Mouse (Mus musculus): Measurements from ENCODE around the gene Tmem229b. TPM values are rescaled to one million over a fixed set of nuclear protein-coding genes. Genes with fewer than 3 reads are reported as not detected.
"Not testable (repeated sequence)": the region's sequence is repeated elsewhere in the genome, so short reads cannot be mapped to it uniquely, and the experiment has no call there.

Tmem229b gene
- polyA plus RNA-seq, 1 experiment = 9.8 TPM

- DNase-seq (ENCODE audit: low read depth, low spot score) = no peak
- WGBS = 86% methylated on average over 7 of the region's 7 CpGs
Observed at GRCm38 (mm10) chr12:78970725-78971124, 36.7 kb downstream of the Tmem229b start.

- 89% methylated on average over 11 of the region's 11 CpGs for WGBS
- DNase-seq (ENCODE audit: low read depth, low spot score) = not testable (repeated sequence)
Observed at GRCm38 (mm10) chr12:78964496-78964895, 42.9 kb downstream of the Tmem229b start.

GRCm38 (mm10) chr12:78956405-78956804, 51.0 kb downstream of the Tmem229b start:
- 85% methylated on average over 4 of the region's 4 CpGs for WGBS
- DNase-seq (ENCODE audit: low read depth, low spot score) = no peak

DNA sequence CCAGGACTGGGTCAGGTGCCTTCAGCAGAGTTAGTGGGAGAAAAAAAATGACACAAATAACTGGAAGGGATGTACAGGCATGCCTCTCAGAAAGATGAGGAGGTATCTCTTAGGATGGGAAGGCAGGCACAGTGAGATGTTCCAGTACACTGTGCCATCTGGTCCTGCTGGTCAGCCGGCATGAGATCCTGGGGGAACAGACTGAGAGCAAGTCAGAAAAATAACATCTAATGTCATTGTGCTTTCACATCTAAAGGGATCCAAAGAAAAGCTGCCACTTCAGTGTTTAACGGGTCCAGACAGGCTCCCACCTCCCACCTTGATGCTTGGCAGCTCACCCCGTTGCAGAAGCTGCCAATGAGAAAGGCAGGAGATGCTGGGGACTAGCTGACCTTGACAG, 54.9 kb downstream of the Tmem229b start:
- WGBS = 81% methylated on average over 3 of the region's 3 CpGs

GRCm38 (mm10) chr12:78952053-78952452, 55.4 kb downstream of the Tmem229b start:
- DNase-seq (ENCODE audit: low read depth, low spot score) = no peak
- WGBS = 73% methylated on average over 11 of the region's 11 CpGs

More for the DNA sequence above, 54.9 kb downstream of the Tmem229b start:
- no peak for DNase-seq (ENCODE audit: low read depth, low spot score)

DNA sequence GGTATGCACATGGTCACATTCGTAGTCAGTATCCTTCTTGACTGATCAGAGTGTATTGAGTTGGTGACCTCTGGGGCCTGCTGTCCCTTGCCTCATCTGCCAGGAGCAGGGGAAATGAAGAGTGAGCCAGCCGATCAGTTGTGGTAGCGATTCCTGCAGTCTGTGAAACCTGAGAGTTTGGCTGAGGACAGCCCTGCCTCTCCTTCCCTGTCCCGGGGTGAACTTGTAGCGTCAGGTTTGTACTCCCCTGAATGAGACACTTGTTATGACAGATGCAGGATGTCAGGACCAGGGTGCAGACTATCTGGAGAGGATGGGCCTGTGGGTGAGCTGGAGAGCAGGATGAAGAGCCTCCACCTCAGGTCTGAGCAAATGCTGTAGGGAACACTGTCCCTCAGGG, 59.8 kb downstream of the Tmem229b start:
- 76% methylated on average over 5 of the region's 5 CpGs for WGBS
- DNase-seq (ENCODE audit: low read depth, low spot score) = no peak

DNA sequence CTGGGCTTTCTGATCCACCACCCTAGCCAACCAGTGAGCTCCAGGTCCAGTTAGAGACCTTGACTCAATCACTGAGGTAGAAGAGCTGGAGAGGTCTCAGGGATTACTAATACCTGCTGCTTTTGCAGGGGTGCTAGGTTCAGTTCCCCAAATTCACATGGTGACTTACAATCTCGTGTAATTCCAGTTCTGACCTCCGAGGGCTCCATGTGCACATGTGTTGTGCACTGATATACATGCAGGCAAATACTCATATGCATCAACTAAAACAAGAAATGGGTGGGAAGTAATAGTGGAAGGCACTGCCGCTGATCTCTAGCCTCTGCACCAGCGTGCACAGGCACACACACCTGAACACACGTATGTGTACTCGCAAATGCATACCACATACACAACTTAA, 60.3 kb downstream of the Tmem229b start:
- WGBS = 67% methylated on average over 6 of the region's 6 CpGs
- DNase-seq (ENCODE audit: low read depth, low spot score) = no peak

DNA sequence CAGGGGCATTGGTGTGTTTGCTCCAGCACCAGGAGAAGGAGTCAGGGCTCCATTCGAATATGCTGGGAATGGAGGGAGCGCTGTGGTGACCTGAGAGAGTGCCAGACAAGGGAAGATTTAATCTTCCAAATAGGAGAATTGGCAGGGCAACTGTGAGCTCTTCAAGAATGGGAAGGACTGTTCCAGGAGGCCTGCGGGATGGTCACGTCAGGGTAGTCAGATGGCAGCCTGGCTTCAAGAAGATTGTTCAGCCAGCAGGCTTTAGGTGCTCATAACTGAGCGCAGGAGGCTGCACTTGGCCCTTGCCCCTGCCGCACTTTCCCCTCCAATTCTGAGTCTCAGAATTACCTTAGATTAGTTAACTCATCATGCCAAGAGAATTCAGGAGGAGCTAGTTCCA, 64.5 kb downstream of the Tmem229b start:
- no peak for DNase-seq (ENCODE audit: low read depth, low spot score)
- WGBS = 86% methylated on average over 6 of the region's 6 CpGs

DNA sequence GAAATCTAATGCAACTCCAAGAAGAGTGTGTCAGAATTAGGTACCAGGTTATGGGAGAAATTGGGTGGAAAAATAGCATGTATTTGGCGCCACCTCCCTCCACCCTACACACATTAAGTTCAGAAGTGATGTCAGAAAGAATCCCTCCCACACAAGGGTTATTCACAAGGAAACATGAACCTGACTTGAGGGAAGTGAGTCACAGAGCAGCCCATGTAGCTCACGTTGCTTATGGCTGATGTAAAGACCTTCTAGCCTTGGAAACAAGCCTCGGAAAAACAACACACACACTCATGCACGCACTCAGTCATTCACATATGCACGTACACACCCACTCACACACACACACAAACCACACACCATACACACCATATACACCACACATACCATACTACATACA, 67.3 kb downstream of the Tmem229b start:
- DNase-seq (ENCODE audit: low read depth, low spot score) = no peak
- 74% methylated on average over 5 of the region's 5 CpGs for WGBS

DNA sequence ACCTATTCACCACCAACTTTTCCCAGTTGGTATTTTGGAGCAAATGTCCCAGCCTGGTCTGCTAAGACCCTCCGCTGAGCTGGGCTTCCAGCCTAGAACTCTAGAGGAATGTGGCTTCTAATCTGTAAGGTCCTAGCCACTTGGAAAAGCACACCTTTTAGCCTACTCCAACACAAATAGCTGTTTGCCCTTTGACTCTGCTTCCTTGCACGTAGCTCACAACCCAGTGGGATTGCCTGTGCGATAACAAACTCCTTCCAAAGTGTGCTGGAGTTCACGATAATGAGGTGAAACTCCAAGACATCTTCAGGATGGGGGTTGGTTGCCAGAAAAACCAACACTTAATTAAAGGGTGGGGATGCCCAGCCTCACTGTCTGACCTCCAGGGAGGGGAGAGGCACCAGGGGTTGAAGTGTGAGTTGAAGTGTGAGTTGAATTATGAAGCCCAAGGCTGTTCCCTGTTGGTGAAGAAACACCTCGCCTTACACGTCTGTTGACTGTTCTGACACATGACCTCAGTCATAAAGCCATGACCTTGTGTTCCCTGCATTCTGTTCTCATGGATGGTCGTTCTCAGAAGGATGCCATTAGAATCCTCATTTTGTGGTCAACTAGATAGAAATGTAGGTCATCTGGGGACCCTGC, 67.9 kb downstream of the Tmem229b start:
- WGBS = 45% methylated on average over 7 of the region's 7 CpGs
- DNase-seq (ENCODE audit: low read depth, low spot score) = no peak

DNA sequence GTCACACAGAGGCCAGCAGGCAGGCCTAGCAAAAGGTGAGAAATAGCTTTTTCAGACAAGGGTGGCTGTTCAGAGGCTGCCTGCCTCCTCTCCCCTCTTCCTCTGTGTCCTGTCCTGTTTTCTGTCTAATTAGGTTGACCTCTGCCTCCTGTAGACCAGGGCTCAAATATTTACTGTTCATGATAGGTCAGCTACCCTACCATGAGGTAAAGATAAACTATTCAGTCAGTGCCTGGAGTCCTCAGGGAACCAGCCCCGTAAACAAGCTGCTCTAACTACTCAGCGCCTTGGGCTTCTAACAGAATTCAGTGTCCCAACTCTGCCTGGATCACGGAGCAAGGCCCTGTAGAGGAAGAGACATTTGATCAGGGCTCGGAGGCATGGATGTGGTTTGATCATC, 70.9 kb downstream of the Tmem229b start:
- 76% methylated on average over 4 of the region's 4 CpGs for WGBS
- no peak for DNase-seq (ENCODE audit: low read depth, low spot score)

GRCm38 (mm10) chr12:78929900-78930299, 77.5 kb downstream of the Tmem229b start:
- DNase-seq (ENCODE audit: low read depth, low spot score) = no peak
- 71% methylated on average over 1 of the region's 1 CpGs for WGBS

DNA sequence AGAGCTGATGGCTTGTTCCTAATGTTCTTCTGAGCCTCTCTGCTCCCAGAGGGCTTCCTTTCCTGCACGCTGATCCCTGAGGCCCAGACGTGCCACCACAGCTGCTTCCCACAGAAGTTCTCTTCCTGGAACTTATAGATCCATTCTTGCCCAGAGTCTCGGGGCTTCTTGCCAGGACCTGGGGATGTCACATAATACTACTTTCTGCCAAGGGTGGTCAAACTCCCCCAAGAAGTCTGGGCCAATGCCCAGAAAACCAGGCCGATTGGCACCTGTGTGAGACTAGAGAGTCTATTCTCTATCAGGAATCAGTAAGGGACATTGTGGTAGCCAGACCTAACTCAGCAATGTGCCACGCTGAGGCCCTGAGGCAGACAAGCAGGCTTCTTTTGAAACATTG, 80.1 kb downstream of the Tmem229b start:
- no peak for DNase-seq (ENCODE audit: low read depth, low spot score)

GRCm38 (mm10) chr12:78923539-78924189, 83.8 kb downstream of the Tmem229b start:
- DNase-seq (ENCODE audit: low read depth, low spot score) = no peak
- WGBS = 66% methylated on average over 7 of the region's 7 CpGs

More for the DNA sequence above, 80.1 kb downstream of the Tmem229b start:
- WGBS = 78% methylated on average over 5 of the region's 5 CpGs

GRCm38 (mm10) chr12:78922977-78923376, 84.5 kb downstream of the Tmem229b start:
- not testable (repeated sequence) for DNase-seq (ENCODE audit: low read depth, low spot score)

DNA sequence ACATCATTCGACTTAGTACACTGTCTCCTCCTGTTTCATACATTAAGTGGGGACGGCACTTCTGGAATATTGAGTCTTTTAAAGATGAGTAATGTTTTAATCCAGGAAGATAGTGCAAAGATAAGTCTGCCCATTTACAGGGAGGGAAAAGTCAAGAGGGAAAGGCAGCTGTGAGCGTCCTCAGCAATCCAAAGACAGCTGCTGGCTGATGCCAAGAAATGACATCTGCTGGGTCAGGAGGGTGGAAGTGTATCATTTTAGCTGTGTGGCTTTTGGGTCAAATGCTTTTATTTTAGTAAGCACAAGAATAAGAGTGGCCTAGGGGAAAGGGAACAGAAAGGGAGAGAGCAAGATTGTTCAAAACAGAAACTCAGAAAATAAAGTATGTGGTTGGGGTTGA, 85.4 kb downstream of the Tmem229b start:
- 74% methylated on average over 3 of the region's 3 CpGs for WGBS
- DNase-seq (ENCODE audit: low read depth, low spot score) = no peak

- WGBS = 70% methylated on average over 4 of the region's 4 CpGs
- no peak for DNase-seq (ENCODE audit: low read depth, low spot score)
Observed at GRCm38 (mm10) chr12:78921421-78921820, 86.0 kb downstream of the Tmem229b start.

GRCm38 (mm10) chr12:78919079-78919712, 88.2 kb downstream of the Tmem229b start:
- 2% methylated on average over 16 of the region's 16 CpGs for WGBS
- DNase-seq (ENCODE audit: low read depth, low spot score) = peak; percentile 79

GRCm38 (mm10) chr12:78918227-78919078, 89.0 kb downstream of the Tmem229b start:
- WGBS = 8% methylated on average over 11 of the region's 11 CpGs
- peak; percentile 81 for DNase-seq (ENCODE audit: low read depth, low spot score)

GRCm38 (mm10) chr12:78916278-78916677, 91.1 kb downstream of the Tmem229b start:
- 83% methylated on average over 3 of the region's 3 CpGs for WGBS
- no peak for DNase-seq (ENCODE audit: low read depth, low spot score)
